Mouse (Mus musculus) R1 (cell line): ENCODE data around the gene Commd1.

Source experiments
- DNase-seq: peaks from one replicate; pipeline ENCODE4 v3.0.0-alpha.2; 2018; ENCODE audit warnings: low read depth, low spot score

The Commd1 gene

GRCm38 (mm10) chr11:22990393-22991126 is 8.4 kb upstream of the Commd1 start, which contains the start of gene Cct4:
TSS of gene Cct4 (plus strand) at chr11:22990519.
- peak; percentile 91 for DNase-seq

- no peak for DNase-seq
Measured at GRCm38 (mm10) chr11:22989786-22990185, 7.6 kb upstream of the Commd1 start.

- DNase-seq = peak; percentile 76
Measured at GRCm38 (mm10) chr11:22987357-22987756, 5.2 kb upstream of the Commd1 start.

GRCm38 (mm10) chr11:22985510-22985909 is 3.3 kb upstream of the Commd1 start:
- DNase-seq = no peak

- DNase-seq = no peak
Measured at GRCm38 (mm10) chr11:22982846-22983245, 664 bp upstream of the Commd1 start.

- DNase-seq = no peak
Measured at GRCm38 (mm10) chr11:22981543-22981950, 635 bp downstream of the Commd1 start.

GRCm38 (mm10) chr11:22981041-22981440 is 1.1 kb downstream of the Commd1 start:
- DNase-seq = no peak

GRCm38 (mm10) chr11:22979221-22979620 is 3.0 kb downstream of the Commd1 start:
- no peak for DNase-seq

- no peak for DNase-seq
Measured at GRCm38 (mm10) chr11:22978711-22979110, 3.5 kb downstream of the Commd1 start.

GRCm38 (mm10) chr11:22978215-22978614 is 4.0 kb downstream of the Commd1 start:
- DNase-seq = no peak

GRCm38 (mm10) chr11:22973599-22973998 is 8.6 kb downstream of the Commd1 start:
- peak; percentile 39 for DNase-seq

- DNase-seq = peak; percentile 92
Measured at GRCm38 (mm10) chr11:22972746-22973526, 9.2 kb downstream of the Commd1 start.

GRCm38 (mm10) chr11:22971835-22972709 is 10.1 kb downstream of the Commd1 start, which contains the start of gene Zrsr1:
TSS of gene Zrsr1 (plus strand) at chr11:22972005.
- peak; percentile 97 for DNase-seq

- no peak for DNase-seq
Measured at GRCm38 (mm10) chr11:22970546-22970945, 11.6 kb downstream of the Commd1 start.

- DNase-seq = peak; percentile 72
Measured at GRCm38 (mm10) chr11:22969486-22969885, 12.7 kb downstream of the Commd1 start.

GRCm38 (mm10) chr11:22965503-22965902 is 16.7 kb downstream of the Commd1 start:
- DNase-seq = peak; percentile 67

- no peak for DNase-seq
Measured at GRCm38 (mm10) chr11:22964401-22964800, 17.8 kb downstream of the Commd1 start.

GRCm38 (mm10) chr11:22962101-22962500 is 20.1 kb downstream of the Commd1 start:
- DNase-seq = no peak

- DNase-seq = peak; percentile 42
Measured at GRCm38 (mm10) chr11:22957791-22958374, 24.3 kb downstream of the Commd1 start.

GRCm38 (mm10) chr11:22956830-22957229 is 25.4 kb downstream of the Commd1 start:
- DNase-seq = peak; percentile 81

GRCm38 (mm10) chr11:22956346-22956745 is 25.8 kb downstream of the Commd1 start:
- DNase-seq = no peak
